8 mouse cellular contexts compared by ENCODE assay signal in genomic region chr15:52412869-52413771, GRCm38 (mm10).
DNase-seq lines count a peak whose midpoint lies in the region; ATAC-seq and TF ChIP-seq lines count a peak whose summit lies in the region.

No protein-coding gene starts in this region.

- no peaks in the 10 kb centered on the region for H3K27me3 ChIP-seq in hindbrain, embryonic 15.5 days
- H3K27me3 ChIP-seq in midbrain, embryonic 10.5 days (ENCODE audit: low read depth, poor library complexity, severe bottlenecking), result no peaks in the 10 kb centered on the region
- H3K27me3 ChIP-seq in liver, postnatal 0 days (ENCODE audit: insufficient read depth, low read length), result no peaks in the 10 kb centered on the region

- peak overlapping the region; percentile 23; the same call in 1 of the 2 replicates for H3K9ac ChIP-seq in hindbrain, embryonic 15.5 days
- H3K9ac ChIP-seq in liver, postnatal 0 days (replicated peaks), result no peak overlapping the region

- no peaks in the 10 kb centered on the region for H3K9me3 ChIP-seq in hindbrain, embryonic 15.5 days
- no peaks in the 10 kb centered on the region for H3K9me3 ChIP-seq in midbrain, embryonic 10.5 days (replicated peaks)
- H3K9me3 ChIP-seq in liver, postnatal 0 days (ENCODE audit: low read length), result no peaks in the 10 kb centered on the region

- no peak for TF ChIP-seq CTCF in liver, postnatal 0 days (IDR thresholded peaks at IDR 0.05; ENCODE audit: low read depth)

- H3K27ac ChIP-seq in hindbrain, embryonic 15.5 days (replicated peaks), result peak overlapping the region; percentile 54
- H3K27ac ChIP-seq in midbrain, embryonic 10.5 days (replicated peaks), result peak overlapping the region; percentile 79
- H3K27ac ChIP-seq in liver, postnatal 0 days (ENCODE audit: low read depth), result no peak overlapping the region

- peak; percentile 95 for ATAC-seq in frontal cortex, adult (ENCODE audit: low TSS enrichment)
- ATAC-seq in hindbrain, embryonic 15.5 days (ENCODE audit: low FRiP score, low read depth), result peak; percentile 91
- no peak for ATAC-seq in liver, postnatal 0 days

- peaks cover 14% of the 10 kb centered on the region for H3K4me1 ChIP-seq in hindbrain, embryonic 15.5 days (replicated peaks)
- H3K4me1 ChIP-seq in midbrain, embryonic 10.5 days, result peaks cover 22% of the 10 kb centered on the region
- H3K4me1 ChIP-seq in liver, postnatal 0 days (ENCODE audit: insufficient read depth), result no peaks in the 10 kb centered on the region

- H3K4me2 ChIP-seq in hindbrain, embryonic 15.5 days, result peak overlapping the region; percentile 51
- no peak overlapping the region for H3K4me2 ChIP-seq in liver, postnatal 0 days (ENCODE audit: low read depth, low read length)

- no peaks in the 10 kb centered on the region for H3K36me3 ChIP-seq in hindbrain, embryonic 15.5 days
- H3K36me3 ChIP-seq in midbrain, embryonic 10.5 days, result no peaks in the 10 kb centered on the region
- H3K36me3 ChIP-seq in liver, postnatal 0 days (replicated peaks; ENCODE audit: insufficient read depth, low read length), result no peaks in the 10 kb centered on the region

- WGBS in hindbrain, embryonic 15.5 days, result 8% methylated on average over 18 of the region's 18 CpGs
- WGBS in midbrain, embryonic 10.5 days, result 44% methylated on average over 18 of the region's 18 CpGs
- WGBS in liver, postnatal 0 days (ENCODE audit: insufficient replicate concordance), result 61% methylated on average over 18 of the region's 18 CpGs

- peak overlapping the region; percentile 19; the same call in 1 of the 2 replicates for H3K4me3 ChIP-seq in hindbrain, embryonic 15.5 days
- peak overlapping the region; percentile 24; the same call in 1 of the 2 replicates for H3K4me3 ChIP-seq in midbrain, embryonic 10.5 days
- no peak overlapping the region for H3K4me3 ChIP-seq in liver, postnatal 0 days (ENCODE audit: low read depth, low read length)

- no peak for TF ChIP-seq EP300 in liver, postnatal 0 days (IDR thresholded peaks at IDR 0.05; ENCODE audit: low read depth)

- DNase-seq in frontal cortex, postnatal 25 days (ENCODE audit: low spot score in 2 of 2), result no peak
- peak; percentile 71 for DNase-seq in embryo, embryonic 10.5 days (ENCODE audit: low spot score)
- peak; percentile 76 for DNase-seq in midbrain, embryonic 10.5 days (ENCODE audit: low spot score)
- DNase-seq in liver, result no peak
- no peak for DNase-seq in adrenal gland, adult 2 months
- DNase-seq in liver, postnatal 0 days, result no peak

Comparison
In these comparisons a context has a peak if more than half of its experiments do, and no peak if none do; other contexts are left out.
1. DNase-seq: peak in embryo, embryonic 10.5 days (single experiment) and midbrain, embryonic 10.5 days (single experiment); none in frontal cortex, postnatal 25 days (0 of 2), liver (single experiment), adrenal gland, adult 2 months (single experiment) and liver, postnatal 0 days (single experiment).